8 mouse cellular contexts compared by ENCODE assay signal in the genomic region with DNA sequence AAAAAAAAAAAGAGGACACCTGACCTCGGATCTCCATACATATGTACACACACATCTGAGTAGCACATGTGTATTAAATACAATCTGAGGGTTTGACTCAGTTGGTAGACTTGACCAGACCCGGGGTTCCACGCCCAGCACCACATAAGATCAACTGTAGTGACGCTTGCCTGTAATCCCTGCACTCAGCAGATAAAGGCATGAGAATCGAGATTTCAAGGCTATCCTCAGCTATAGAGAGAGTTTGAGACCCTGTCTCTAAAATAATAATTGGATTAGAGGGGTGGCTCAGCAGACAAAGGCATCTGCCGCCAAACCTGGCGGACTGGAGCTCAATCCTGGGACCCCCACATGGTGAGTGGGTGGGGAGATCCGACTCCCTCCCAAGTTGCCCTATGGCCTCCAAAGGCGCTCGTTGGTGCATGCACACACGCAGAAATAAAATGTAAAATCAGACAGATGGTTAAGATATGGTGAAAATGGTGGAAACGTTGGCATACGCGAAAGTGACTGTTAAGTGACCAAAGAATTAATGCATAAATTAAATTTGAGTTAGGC. TPM values are rescaled to one million over a fixed set of nuclear protein-coding genes. Genes with fewer than 3 reads are reported as not detected.
DNase-seq lines count a peak whose midpoint lies in the region; ATAC-seq and TF ChIP-seq lines count a peak whose summit lies in the region.

No protein-coding gene starts in this region.

- no peak; the same call in 1 of the 2 replicates for ATAC-seq in heart, embryonic 12.5 days (ENCODE audit: insufficient number of reproducible peaks, low FRiP score)
- ATAC-seq in forebrain, embryonic 15.5 days (replicated peaks), result peak; percentile 61
- no peak for ATAC-seq in liver, embryonic 15.5 days (ENCODE audit: insufficient read depth)

- no peak for DNase-seq in heart, adult 11 months
- DNase-seq in adrenal gland, adult 8-10 months, result no peak
- DNase-seq in layer of hippocampus, adult 8-10 months (ENCODE audit: low spot score in 2 of 2), result no peak
- DNase-seq in embryo, embryonic 10.5 days (ENCODE audit: low spot score), result no peak

- TF ChIP-seq CTCF in ES-Bruce4 (IDR thresholded peaks at IDR 0.05; ENCODE audit: low read depth, low read length), result no peak

- no peaks in the 10 kb centered on the region for H3K36me3 ChIP-seq in heart, embryonic 12.5 days
- H3K36me3 ChIP-seq in ES-Bruce4 (ENCODE audit: control insufficient read depth, insufficient read depth, low read length, poor library complexity, severe bottlenecking), result peaks cover 9% of the 10 kb centered on the region
- no peaks in the 10 kb centered on the region for H3K36me3 ChIP-seq in forebrain, embryonic 15.5 days
- H3K36me3 ChIP-seq in liver, embryonic 15.5 days (replicated peaks), result no peaks in the 10 kb centered on the region

- peaks cover 19% of the 10 kb centered on the region; the same call in 1 of the 2 replicates for H3K27me3 ChIP-seq in heart, embryonic 12.5 days (replicated peaks)
- no peaks in the 10 kb centered on the region for H3K27me3 ChIP-seq in ES-Bruce4 (ENCODE audit: control insufficient read depth, insufficient read depth, low read length, poor library complexity, severe bottlenecking)
- H3K27me3 ChIP-seq in forebrain, embryonic 15.5 days, result no peaks in the 10 kb centered on the region
- 0 out of 2 replicates have a peak, but pooled peaks cover 11% of the 10 kb centered on the region for H3K27me3 ChIP-seq in liver, embryonic 15.5 days

- no peaks in the 10 kb centered on the region for H3K9me3 ChIP-seq in heart, embryonic 12.5 days (replicated peaks)
- H3K9me3 ChIP-seq in ES-Bruce4 (replicated peaks; ENCODE audit: control insufficient read depth, insufficient read depth, low read length, poor library complexity, severe bottlenecking), result no peaks in the 10 kb centered on the region
- H3K9me3 ChIP-seq in forebrain, embryonic 15.5 days, result no peaks in the 10 kb centered on the region
- no peaks in the 10 kb centered on the region for H3K9me3 ChIP-seq in liver, embryonic 15.5 days (replicated peaks)

- no peak for TF ChIP-seq POLR2A in ES-Bruce4 (IDR thresholded peaks at IDR 0.05; ENCODE audit: insufficient read depth, low read length)

- H3K4me1 ChIP-seq in heart, embryonic 12.5 days (replicated peaks), result peaks cover 9% of the 10 kb centered on the region
- no peaks in the 10 kb centered on the region for H3K4me1 ChIP-seq in ES-Bruce4 (ENCODE audit: control insufficient read depth, insufficient read depth, low read length)
- peaks cover 31% of the 10 kb centered on the region for H3K4me1 ChIP-seq in forebrain, embryonic 15.5 days
- H3K4me1 ChIP-seq in liver, embryonic 15.5 days (replicated peaks), result peaks cover 35% of the 10 kb centered on the region

- no peak overlapping the region for H3K27ac ChIP-seq in heart, embryonic 12.5 days (ENCODE audit: poor library complexity, severe bottlenecking)
- H3K27ac ChIP-seq in ES-Bruce4 (ENCODE audit: insufficient read depth, low read length), result no peak overlapping the region
- H3K27ac ChIP-seq in forebrain, embryonic 15.5 days (replicated peaks), result peak overlapping the region; percentile 85
- H3K27ac ChIP-seq in liver, embryonic 15.5 days (replicated peaks), result no peak overlapping the region

- H3K4me2 ChIP-seq in heart, embryonic 12.5 days, result peak overlapping the region; percentile 86
- H3K4me2 ChIP-seq in forebrain, embryonic 15.5 days (replicated peaks), result peak overlapping the region; percentile 84
- H3K4me2 ChIP-seq in liver, embryonic 15.5 days, result peak overlapping the region; percentile 87

- peak overlapping the region; percentile 81 for H3K4me3 ChIP-seq in heart, embryonic 12.5 days
- peak overlapping the region; percentile 45 for H3K4me3 ChIP-seq in ES-Bruce4 (ENCODE audit: low read depth, low read length)
- H3K4me3 ChIP-seq in forebrain, embryonic 15.5 days, result peak overlapping the region; percentile 75
- H3K4me3 ChIP-seq in liver, embryonic 15.5 days (replicated peaks), result peak overlapping the region; percentile 94

- WGBS in heart, embryonic 12.5 days, result 26% methylated on average over 14 of the region's 14 CpGs
- WGBS in forebrain, embryonic 15.5 days, result 20% methylated on average over 14 of the region's 14 CpGs
- 16% methylated on average over 14 of the region's 14 CpGs for WGBS in liver, embryonic 15.5 days (ENCODE audit: insufficient replicate concordance)

- TF ChIP-seq EP300 in ES-Bruce4 (IDR thresholded peaks at IDR 0.05; ENCODE audit: insufficient read depth, low read depth, low read length), result no peak

- H3K9ac ChIP-seq in heart, embryonic 12.5 days, result peak overlapping the region; percentile 4; the same call in 1 of the 2 replicates
- H3K9ac ChIP-seq in ES-Bruce4 (ENCODE audit: low read depth, poor library complexity, severe bottlenecking), result peak overlapping the region; percentile 65
- H3K9ac ChIP-seq in forebrain, embryonic 15.5 days (replicated peaks), result peak overlapping the region; percentile 41
- peak overlapping the region; percentile 27; the same call in 1 of the 2 replicates for H3K9ac ChIP-seq in liver, embryonic 15.5 days

RNA-seq across cellular contexts. Expression of gene Vac14, which starts 0.5 kb away (rescaled TPM):
- 23.8 and 24.1 TPM in 2 replicates for polyA plus RNA-seq in heart, embryonic 12.5 days (2016; fragmentation: Nextera tagmentation; extraction: Ambion mirVana)
- polyA plus RNA-seq in ES-Bruce4 (2011; ENCODE audit: insufficient read depth, insufficient read length, low read depth, missing spikeins), result 31.6 and 36.0 TPM in 2 replicates
- polyA plus RNA-seq in forebrain, embryonic 15.5 days (2015; fragmentation: Nextera tagmentation; extraction: Ambion mirVana), result 27.9 and 29.1 TPM in 2 replicates
- polyA plus RNA-seq in liver, embryonic 15.5 days (2015; fragmentation: Nextera tagmentation; extraction: Ambion mirVana), result 12.5 and 12.9 TPM in 2 replicates
- 10 to 100 TPM; 30.9 to 34.8 (median 33.2) TPM for total RNA-seq in adrenal gland, adult 8-10 months (2022)
- total RNA-seq in layer of hippocampus, adult 8-10 months (2022), result 10 to 100 TPM; 26.8 to 28.2 (median 27.0) TPM

Comparison
In these comparisons a context has a peak if more than half of its experiments do, and no peak if none do; other contexts are left out.
1. H3K9ac ChIP-seq: peak in every context shown above with its lines; median percentile 65 in ES-Bruce4; 41 in forebrain, embryonic 15.5 days; 27 in liver, embryonic 15.5 days; 4 in heart, embryonic 12.5 days.